Mouse (Mus musculus) cortical plate, adult 2 months (tissue): ENCODE results near the gene Pcgf5.

Source experiments
- CTCF ChIP-seq: fragments of 200-500 bp; IDR thresholded peaks from 2 replicates; pipeline ENCODE4 v1.5.1; 2011; ENCODE audit warnings: mild to moderate bottlenecking, control low read depth, low read length; ENCODE audit not compliant: insufficient read depth; ENCODE audit errors: extremely low read depth
- POLR2A ChIP-seq: fragments of 200-500 bp; IDR thresholded peaks from 2 replicates; pipeline ENCODE4 v1.6.1; 2011; ENCODE audit warnings: mild to moderate bottlenecking, low read length, control low read depth; ENCODE audit not compliant: insufficient read depth; ENCODE audit errors: extremely low read depth

GRCm38 (mm10) chr19:36490911-36491310, 142.8 kb downstream of the Pcgf5 start:
- TF ChIP-seq CTCF (no peak), POLR2A (no peak)
